Mouse (Mus musculus) midbrain, embryonic 11.5 days (tissue): ENCODE results near the gene Oas1d. TPM values are rescaled to one million over a fixed set of nuclear protein-coding genes. Genes with fewer than 3 reads are reported as not detected.
"Not testable (repeated sequence)": the region's sequence is repeated elsewhere in the genome, so short reads cannot be mapped to it uniquely, and the experiment has no call there.

Experiments
- ATAC-seq: fragments of 200-750 bp; cut with Nextera tagmentation; 2 replicates; pipeline ENCODE4 v1.8.0; 2017; ENCODE audit warnings: moderate TSS enrichment, moderate library complexity; ENCODE audit not compliant: low FRiP score
- DNase-seq: peaks from one replicate; pipeline ENCODE4 v3.0.0; 2015; ENCODE audit warnings: low spot score; ENCODE audit errors: missing footprints
- H3K27ac ChIP-seq: fragments of 300-500 bp; sonication (generic); 2 replicates; pipeline ENCODE4 v1.5.1; 2014; ENCODE audit warnings: low read depth, low read length
- H3K27me3 ChIP-seq: fragments of 300-500 bp; sonication (generic); 2 replicates; pipeline ENCODE4 v1.6.1; 2014; ENCODE audit warnings: mild to moderate bottlenecking, low read length, moderate library complexity, mixed read lengths; ENCODE audit not compliant: control insufficient read depth, insufficient read depth
- H3K36me3 ChIP-seq: fragments of 300-500 bp; sonication (generic); 2 replicates; pipeline ENCODE4 v1.6.1; 2014; ENCODE audit warnings: mild to moderate bottlenecking, low read length, moderate library complexity, mixed read lengths; ENCODE audit not compliant: control insufficient read depth, insufficient read depth
- H3K4me1 ChIP-seq: fragments of 300-500 bp; sonication (generic); 2 replicates; pipeline ENCODE4 v1.6.1; 2014; ENCODE audit warnings: low read length; ENCODE audit not compliant: control insufficient read depth, insufficient read depth
- H3K4me2 ChIP-seq: fragments of 300-500 bp; sonication (generic); 2 replicates; pipeline ENCODE4 v1.6.1; 2014; ENCODE audit warnings: mild to moderate bottlenecking, moderate library complexity
- H3K4me3 ChIP-seq: fragments of 300-500 bp; sonication (generic); 2 replicates; pipeline ENCODE4 v1.5.1; 2014; ENCODE audit warnings: low read depth, low read length
- H3K9ac ChIP-seq: fragments of 300-500 bp; sonication (generic); 2 replicates; pipeline ENCODE4 v1.6.1; 2014; ENCODE audit warnings: low read length
- H3K9me3 ChIP-seq: fragments of 300-500 bp; sonication (generic); 2 replicates; pipeline ENCODE4 v1.6.1; 2016; ENCODE audit warnings: low read length; ENCODE audit not compliant: control insufficient read depth
- WGBS: fragments of 180-500 bp; shearing (Covaris S2); extraction: QIAGEN DNeasy Blood & Tissue Kit; methylation state at CpG from one replicate; pipeline ENCODE4 v1.1.7; 2014; 5-methylcytosine and 5-hydroxymethylcytosine counted together
- polyA plus RNA-seq: library from polyadenylated mRNA; unstranded; fragments of >200 nt; fragmentation: Nextera tagmentation; extraction: Ambion mirVana; gene quantifications from 2 replicates; pipeline ENCODE4 v1.2.1, GENCODE M21; 2014

The Oas1d gene
- polyA plus RNA-seq, 1 experiment from 2014 or later = not detected

DNA sequence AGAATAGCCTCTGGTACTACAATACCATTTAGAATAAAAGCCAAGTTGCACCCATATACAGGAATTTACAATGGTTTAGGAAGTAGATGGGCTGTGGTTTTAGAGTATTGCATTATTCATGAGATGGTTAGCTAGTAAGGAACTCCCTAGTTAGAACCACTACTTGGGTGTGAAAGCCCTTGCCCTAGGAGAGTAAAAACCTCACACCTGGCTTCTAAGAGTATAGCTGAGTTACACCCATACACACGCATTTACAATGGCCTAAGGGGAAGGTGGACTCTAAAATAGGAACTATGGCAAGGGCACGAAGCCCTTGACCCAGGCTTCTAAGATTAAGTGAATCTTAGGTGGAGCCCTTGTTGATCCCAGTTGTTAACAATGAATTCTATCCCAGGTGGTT lies 19.6 kb upstream of the Oas1d start:
- not testable (repeated sequence) for H3K4me2 ChIP-seq, H3K9ac ChIP-seq
- WGBS = 84% methylated on average over 2 of the region's 2 CpGs

GRCm38 (mm10) chr5:120895231-120895900 lies 19.0 kb upstream of the Oas1d start:
- H3K27me3 ChIP-seq = no peaks in the 10 kb centered on the region
- H3K9ac ChIP-seq = no peak overlapping the region
- H3K27ac ChIP-seq = no peak overlapping the region
- no peak overlapping the region for H3K4me2 ChIP-seq
- no peaks in the 10 kb centered on the region for H3K9me3 ChIP-seq
- ATAC-seq (no peak), DNase-seq (no peak)
- 87% methylated on average over 11 of the region's 11 CpGs for WGBS
- no peak overlapping the region for H3K4me3 ChIP-seq
- H3K36me3 ChIP-seq = no peaks in the 10 kb centered on the region
- H3K4me1 ChIP-seq = no peaks in the 10 kb centered on the region

More for the DNA sequence above, 19.6 kb upstream of the Oas1d start:
- H3K4me3 ChIP-seq, H3K9me3 ChIP-seq, H3K4me1 ChIP-seq, H3K27ac ChIP-seq, H3K27me3 ChIP-seq, ATAC-seq, H3K36me3 ChIP-seq, DNase-seq: not testable (repeated sequence)

DNA sequence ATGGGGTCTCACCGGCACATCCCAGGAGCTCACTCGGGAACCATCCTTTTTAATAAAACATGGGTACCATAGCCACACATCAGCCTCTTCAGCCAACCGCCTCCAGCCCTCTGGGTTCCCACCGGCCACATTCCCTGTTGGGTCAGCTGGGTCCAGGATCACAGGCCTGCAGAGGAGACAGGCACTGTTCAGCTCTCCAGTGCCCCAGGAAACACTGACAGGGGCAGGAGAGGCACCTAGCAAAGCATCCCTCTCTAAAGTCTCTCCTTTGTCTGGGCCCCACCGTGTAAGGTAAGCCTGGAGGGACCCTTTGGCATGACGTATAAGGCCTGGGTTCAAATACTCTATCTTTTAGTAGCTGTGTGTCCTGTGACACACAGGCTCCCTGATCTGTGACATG lies 16.0 kb upstream of the Oas1d start:
- WGBS = 90% methylated on average over 6 of the region's 6 CpGs
- no peaks in the 10 kb centered on the region for H3K27me3 ChIP-seq
- no peak overlapping the region for H3K4me3 ChIP-seq
- no peaks in the 10 kb centered on the region for H3K4me1 ChIP-seq
- ATAC-seq (no peak), DNase-seq (no peak)
- no peak overlapping the region for H3K9ac ChIP-seq
- no peaks in the 10 kb centered on the region for H3K36me3 ChIP-seq
- no peaks in the 10 kb centered on the region for H3K9me3 ChIP-seq
- no peak overlapping the region for H3K4me2 ChIP-seq
- H3K27ac ChIP-seq = no peak overlapping the region

DNA sequence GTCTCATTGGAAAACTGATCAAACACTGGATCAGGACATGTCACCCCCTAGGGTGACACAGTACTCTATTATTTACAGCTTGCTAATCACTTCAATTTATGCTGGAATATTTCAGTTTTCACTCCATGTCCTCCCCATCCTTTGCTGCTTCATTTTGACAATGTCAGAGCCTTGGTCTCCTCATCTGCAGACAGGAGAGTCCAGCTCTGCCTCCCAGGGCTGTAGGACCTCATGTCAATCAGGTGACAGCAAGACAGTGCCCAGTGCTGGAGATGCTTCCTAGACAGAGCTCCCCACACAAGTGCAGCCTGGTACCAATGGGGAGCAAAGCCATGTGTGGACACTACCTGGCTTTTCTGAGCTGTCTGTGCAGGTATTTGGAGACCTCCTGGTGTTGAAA lies 15.6 kb upstream of the Oas1d start:
- Histone ChIP-seq H3K4me1 (no peaks in the 10 kb centered on the region), H3K4me2 (no peak overlapping the region), H3K36me3 (no peaks in the 10 kb centered on the region), H3K9me3 (no peaks in the 10 kb centered on the region), H3K9ac (no peak overlapping the region), H3K27me3 (no peaks in the 10 kb centered on the region), H3K27ac (no peak overlapping the region), H3K4me3 (no peak overlapping the region)
- no peak for DNase-seq
- no peak for ATAC-seq

DNA sequence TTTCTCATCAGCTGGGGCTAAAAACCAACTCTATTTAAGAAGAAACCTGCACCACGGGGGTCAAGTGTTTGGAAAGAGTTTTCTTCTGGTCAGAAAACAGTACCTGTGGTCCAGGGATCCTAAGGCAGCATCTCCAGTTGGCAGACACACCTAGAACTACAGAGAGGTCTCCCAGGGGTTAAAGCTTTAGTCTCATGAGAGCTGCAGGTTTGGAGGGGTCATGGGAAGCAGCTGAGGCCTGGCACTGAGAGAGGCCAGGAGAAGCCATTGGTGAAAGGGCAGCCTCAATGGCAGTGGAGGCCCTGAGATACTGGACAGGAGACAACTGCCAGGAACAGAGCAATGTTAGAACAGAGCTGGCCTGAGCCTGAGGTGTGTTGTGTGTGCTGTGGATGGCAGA lies 13.7 kb upstream of the Oas1d start:
- Histone ChIP-seq H3K9ac (no peak overlapping the region), H3K27ac (no peak overlapping the region), H3K36me3 (no peaks in the 10 kb centered on the region), H3K4me2 (no peak overlapping the region), H3K4me3 (no peak overlapping the region), H3K9me3 (no peaks in the 10 kb centered on the region), H3K4me1 (no peaks in the 10 kb centered on the region), H3K27me3 (no peaks in the 10 kb centered on the region)
- 47% methylated on average over 1 of the region's 1 CpGs for WGBS
- DNase-seq (no peak), ATAC-seq (no peak)

GRCm38 (mm10) chr5:120902056-120902455 lies 12.3 kb upstream of the Oas1d start:
- WGBS = 92% methylated on average over 5 of the region's 5 CpGs
- DNase-seq = no peak
- Histone ChIP-seq H3K4me1 (no peaks in the 10 kb centered on the region), H3K27ac (no peak overlapping the region), H3K4me2 (no peak overlapping the region), H3K36me3 (no peaks in the 10 kb centered on the region), H3K9me3 (no peaks in the 10 kb centered on the region), H3K9ac (no peak overlapping the region), H3K27me3 (no peaks in the 10 kb centered on the region), H3K4me3 (no peak overlapping the region)
- ATAC-seq = no peak

DNA sequence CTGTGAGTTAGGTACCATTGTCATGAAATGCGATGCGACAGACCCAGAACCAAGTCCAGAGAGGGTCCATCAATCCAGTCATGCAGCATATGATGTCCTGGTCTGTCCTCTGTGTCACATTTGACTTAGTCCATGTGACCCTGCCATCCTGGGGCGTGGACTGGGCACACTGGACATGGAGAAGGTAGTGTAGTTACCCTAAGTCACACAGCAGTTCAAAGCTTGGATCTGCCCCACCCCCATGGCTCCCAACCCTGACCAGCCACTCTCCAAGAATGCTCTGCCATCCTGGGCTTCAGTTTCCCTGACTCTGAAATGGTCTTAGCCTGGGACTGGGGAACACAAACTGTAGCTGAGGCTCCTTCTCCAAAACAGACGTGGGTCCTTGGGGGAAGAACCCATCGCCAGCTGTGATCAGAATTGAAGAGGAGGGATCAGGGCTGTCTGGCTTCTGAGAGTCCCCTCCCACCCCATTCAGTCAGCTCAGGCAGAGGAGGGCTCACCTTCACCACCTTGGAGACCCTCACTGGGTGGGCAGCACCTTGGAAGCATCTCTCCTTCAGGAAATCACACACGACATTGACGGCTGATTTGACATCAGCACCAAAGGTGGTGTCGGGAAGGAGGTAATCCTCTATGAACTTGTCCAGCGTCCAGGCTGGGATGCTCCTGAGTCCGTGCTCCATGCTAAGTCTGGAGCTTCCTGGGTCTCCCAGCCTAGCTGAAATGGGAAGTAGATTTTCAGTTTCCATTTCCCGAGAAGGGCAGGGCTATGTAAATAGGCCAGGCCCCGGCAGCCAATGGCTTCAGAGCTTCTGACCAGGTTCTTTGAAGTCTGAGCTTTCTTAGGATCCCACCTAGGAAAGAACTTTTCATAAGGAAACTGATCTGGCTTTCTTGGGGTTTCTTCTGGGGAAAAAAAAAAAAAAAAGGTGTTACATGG lies 7.3 kb upstream of the Oas1d start, which contains the start of gene Oas1a:
Oas1a (minus strand) TSS at position 731 of the 943 bp plus-strand sequence.
- WGBS = 38% methylated on average over 8 of the region's 12 CpGs
- H3K27me3 ChIP-seq = not testable (repeated sequence)

GRCm38 (mm10) chr5:120908196-120908920 lies 6.0 kb upstream of the Oas1d start:
- H3K4me1 ChIP-seq = no peaks in the 10 kb centered on the region
- no peaks in the 10 kb centered on the region for H3K9me3 ChIP-seq
- no peaks in the 10 kb centered on the region for H3K36me3 ChIP-seq
- H3K4me2 ChIP-seq = no peak overlapping the region
- ATAC-seq = no peak
- H3K27ac ChIP-seq = no peak overlapping the region
- DNase-seq = no peak
- no peak overlapping the region for H3K9ac ChIP-seq
- 47% methylated on average over 7 of the region's 7 CpGs for WGBS
- H3K27me3 ChIP-seq = no peaks in the 10 kb centered on the region
- H3K4me3 ChIP-seq = no peak overlapping the region

More for the DNA sequence above, 7.3 kb upstream of the Oas1d start, which contains the start of gene Oas1a:
- H3K9me3 ChIP-seq, H3K4me2 ChIP-seq, ATAC-seq, H3K4me3 ChIP-seq, DNase-seq, H3K36me3 ChIP-seq, H3K27ac ChIP-seq, H3K9ac ChIP-seq, H3K4me1 ChIP-seq: not testable (repeated sequence)
